Mouse (Mus musculus) heart, embryonic 14.5 days (tissue): ENCODE measurements around the gene Cabp4. TPM values are rescaled to one million over a fixed set of nuclear protein-coding genes. Genes with fewer than 3 reads are reported as not detected.
"Not testable (repeated sequence)": the region's sequence is repeated elsewhere in the genome, so short reads cannot be mapped to it uniquely, and the experiment has no call there.

ENCODE experiments used
- ATAC-seq: fragments of 200-750 bp; cut with Nextera tagmentation; 2 replicates; pipeline ENCODE4 v1.8.0; 2017; ENCODE audit warnings: low read depth, moderate TSS enrichment; ENCODE audit not compliant: insufficient number of reproducible peaks, insufficient read depth, low FRiP score
- H3K27ac ChIP-seq, 2 experiments: fragments of 200-500 bp in 1 of 2; fragments of 300-500 bp in 1 of 2; sonication (generic) in 1 of 2; replicated peaks in 1 of 2; 2 replicates each; pipeline ENCODE4 v1.5.1; 2012 to 2014; ENCODE audit warnings: low read depth in 2 of 2, low read length in 2 of 2, control low read depth in 1 of 2, mild to moderate bottlenecking in 1 of 2, mixed read lengths in 1 of 2; ENCODE audit not compliant: control insufficient read depth in 1 of 2, insufficient read depth in 1 of 2
- H3K27me3 ChIP-seq: fragments of 300-500 bp; sonication (generic); 2 replicates; pipeline ENCODE4 v1.6.1; 2014; ENCODE audit warnings: mild to moderate bottlenecking, low read length, control low read depth; ENCODE audit not compliant: control insufficient read depth, insufficient read depth
- H3K36me3 ChIP-seq: fragments of 300-500 bp; sonication (generic); 2 replicates; pipeline ENCODE4 v1.6.1; 2014; ENCODE audit warnings: mild to moderate bottlenecking, control low read depth, low read length, mixed read lengths; ENCODE audit not compliant: control insufficient read depth, insufficient read depth
- H3K4me1 ChIP-seq, 2 experiments: fragments of 200-500 bp in 1 of 2; fragments of 300-500 bp in 1 of 2; sonication (generic) in 1 of 2; 2 replicates each; pipeline ENCODE4 v1.6.1; 2012 to 2014; ENCODE audit warnings: low read length in 2 of 2, control low read depth in 1 of 2, mixed read lengths in 1 of 2; ENCODE audit not compliant: control insufficient read depth in 2 of 2, insufficient read depth in 2 of 2
- H3K4me2 ChIP-seq: fragments of 300-500 bp; sonication (generic); 2 replicates; pipeline ENCODE4 v1.6.1; 2014; ENCODE audit warnings: mild to moderate bottlenecking, low read length
- H3K4me3 ChIP-seq, 2 experiments: fragments of 200-500 bp in 1 of 2; fragments of 300-500 bp in 1 of 2; sonication (generic) in 1 of 2; 2 replicates each; pipeline ENCODE4 v1.5.1; 2012 to 2014; ENCODE audit warnings: low read length in 2 of 2, mild to moderate bottlenecking in 2 of 2, control low read depth in 1 of 2, low read depth in 1 of 2, moderate library complexity in 1 of 2; ENCODE audit not compliant: control insufficient read depth in 1 of 2, insufficient read depth in 1 of 2
- H3K9ac ChIP-seq: fragments of 300-500 bp; sonication (generic); 2 replicates; pipeline ENCODE4 v1.6.1; 2014; ENCODE audit warnings: mild to moderate bottlenecking, low read length
- H3K9me3 ChIP-seq: fragments of 300-500 bp; sonication (generic); 2 replicates; pipeline ENCODE4 v1.6.1; 2016; ENCODE audit warnings: low read length, control low read depth; ENCODE audit not compliant: control insufficient read depth
- WGBS: fragments of 180-500 bp; shearing (Covaris S2); extraction: QIAGEN DNeasy Blood & Tissue Kit; methylation state at CpG from one replicate; pipeline ENCODE4 v1.1.7; 2014; 5-methylcytosine and 5-hydroxymethylcytosine counted together
- polyA plus RNA-seq: library from polyadenylated mRNA; unstranded; fragments of >200 nt; fragmentation: Nextera tagmentation; extraction: Ambion mirVana; gene quantifications from 2 replicates; pipeline ENCODE4 v1.2.1, GENCODE M21; 2014

Cabp4 gene
- polyA plus RNA-seq, 1 experiment from 2014 or later: not detected

GRCm38 (mm10) chr19:4142416-4143173 is 1.2 kb downstream of the Cabp4 start:
- 86% methylated on average over 18 of the region's 18 CpGs for WGBS
- H3K36me3 ChIP-seq: no peaks in the 10 kb centered on the region
- no peaks in the 10 kb centered on the region for H3K4me1 ChIP-seq
- H3K27me3 ChIP-seq: no peaks in the 10 kb centered on the region
- no peak for ATAC-seq
- H3K27ac ChIP-seq: no peak overlapping the region
- no peak overlapping the region for H3K4me2 ChIP-seq
- no peaks in the 10 kb centered on the region; the same call in 1 of the 2 replicates for H3K9me3 ChIP-seq
- no peak overlapping the region for H3K9ac ChIP-seq
- no peak overlapping the region for H3K4me3 ChIP-seq

- Histone ChIP-seq H3K36me3 (no peaks in the 10 kb centered on the region), H3K4me3 (no peak overlapping the region), H3K4me2 (no peak overlapping the region), H3K9me3 (no peaks in the 10 kb centered on the region), H3K4me1 (no peaks in the 10 kb centered on the region; a peak in 1 of 4 replicates), H3K27ac (no peak overlapping the region), H3K27me3 (0 out of 2 replicates have a peak, but pooled peaks cover 7% of the 10 kb centered on the region), H3K9ac (no peak overlapping the region)
- 75% methylated on average over 6 of the region's 6 CpGs for WGBS
- ATAC-seq: no peak
These were observed 3.7 kb downstream of the Cabp4 start for GRCm38 (mm10) chr19:4140147-4140546.

DNA sequence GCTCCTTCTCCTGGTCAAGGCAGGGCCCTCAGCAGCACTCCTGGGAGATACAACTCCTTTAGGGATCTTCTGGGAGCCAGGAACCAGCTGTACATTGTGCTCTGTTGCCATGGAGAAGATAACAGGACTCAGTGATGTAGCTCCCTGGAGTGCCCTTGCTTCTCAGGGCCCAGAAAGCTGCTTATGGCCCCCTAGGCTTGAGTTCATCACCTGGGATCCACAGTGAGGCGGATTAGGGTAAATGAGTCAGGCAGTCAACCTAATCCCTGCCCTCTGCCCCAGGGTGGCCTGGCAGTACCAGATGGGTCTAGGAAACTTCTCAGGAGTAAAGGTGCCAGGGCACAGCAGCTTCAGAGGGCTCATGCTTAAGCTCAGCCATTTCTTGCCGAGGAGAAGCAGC is 4.4 kb downstream of the Cabp4 start, which contains the start of gene Gpr152:
Gpr152 (plus strand) TSS at position 342 of the 400 bp plus-strand sequence.
- no peaks in the 10 kb centered on the region for H3K36me3 ChIP-seq
- no peaks in the 10 kb centered on the region; a peak in 1 of 4 replicates for H3K4me1 ChIP-seq
- H3K27ac ChIP-seq: no peak within 1 kb of the TSS
- no peaks in the 10 kb centered on the region for H3K9me3 ChIP-seq
- no peak within 1 kb of the TSS for H3K4me2 ChIP-seq
- no peak within 1 kb of the TSS for H3K9ac ChIP-seq
- no peak within 1 kb of the TSS for H3K4me3 ChIP-seq
- 0 out of 2 replicates have a peak, but pooled peaks cover 7% of the 10 kb centered on the region for H3K27me3 ChIP-seq
- 74% methylated on average over 2 of the region's 2 CpGs for WGBS
- no peak for ATAC-seq

DNA sequence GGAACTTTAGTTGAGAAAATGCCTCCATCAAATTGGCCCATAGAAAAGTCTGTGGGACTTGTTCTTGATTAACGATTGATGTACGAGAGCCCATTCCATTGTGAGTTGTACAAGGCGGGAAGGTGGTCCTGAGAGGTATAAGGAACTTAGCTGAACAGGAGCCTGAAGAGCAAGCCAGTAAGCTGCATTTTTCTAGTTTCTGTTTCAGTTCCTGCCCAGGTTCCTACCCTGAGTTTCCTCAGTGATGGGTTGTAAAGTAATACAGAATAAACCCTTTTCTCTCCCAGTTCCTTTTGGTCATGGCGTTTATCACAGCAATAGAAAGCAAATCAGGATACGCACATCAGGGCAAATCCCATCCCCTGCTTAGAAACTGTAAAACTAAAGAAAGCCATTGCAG is 5.9 kb downstream of the Cabp4 start:
- H3K4me1 ChIP-seq: no peaks in the 10 kb centered on the region; a peak in 1 of 4 replicates
- no peak overlapping the region for H3K4me3 ChIP-seq
- no peaks in the 10 kb centered on the region for H3K9me3 ChIP-seq
- no peak for ATAC-seq
- no peak overlapping the region for H3K9ac ChIP-seq
- WGBS: 87% methylated on average over 5 of the region's 5 CpGs
- no peak overlapping the region for H3K4me2 ChIP-seq
- peaks cover 5% of the 10 kb centered on the region for H3K36me3 ChIP-seq
- no peak overlapping the region for H3K27ac ChIP-seq
- 0 out of 2 replicates have a peak, but pooled peaks cover 7% of the 10 kb centered on the region for H3K27me3 ChIP-seq

DNA sequence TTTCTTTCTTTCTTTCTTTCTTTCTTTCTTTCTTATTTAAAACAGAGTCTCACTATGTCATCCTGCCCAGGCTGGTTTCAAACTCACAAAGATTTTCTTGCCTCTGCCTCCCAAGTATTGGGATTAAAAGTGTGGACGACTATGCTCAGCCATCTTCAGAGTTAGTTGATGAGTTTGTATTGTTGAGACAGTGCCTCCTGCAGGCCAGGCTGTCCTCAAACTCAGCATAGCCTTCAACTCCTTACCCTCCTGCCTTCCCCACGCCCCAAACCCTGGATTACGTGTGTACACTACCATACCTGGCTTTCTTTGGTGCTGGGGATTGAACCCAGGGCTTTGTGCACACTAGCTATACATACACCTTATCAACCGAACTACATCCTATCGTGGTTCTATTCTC is 7.4 kb downstream of the Cabp4 start:
- Histone ChIP-seq H3K27me3 (0 out of 2 replicates have a peak, but pooled peaks cover 7% of the 10 kb centered on the region), H3K4me3 (no peak overlapping the region), H3K4me1 (no peaks in the 10 kb centered on the region; a peak in 1 of 4 replicates), H3K27ac (no peak overlapping the region), H3K9ac (no peak overlapping the region), H3K9me3 (no peaks in the 10 kb centered on the region), H3K4me2 (no peak overlapping the region), H3K36me3 (peaks cover 20% of the 10 kb centered on the region)
- ATAC-seq: no peak
- WGBS: 81% methylated on average over 5 of the region's 5 CpGs

DNA sequence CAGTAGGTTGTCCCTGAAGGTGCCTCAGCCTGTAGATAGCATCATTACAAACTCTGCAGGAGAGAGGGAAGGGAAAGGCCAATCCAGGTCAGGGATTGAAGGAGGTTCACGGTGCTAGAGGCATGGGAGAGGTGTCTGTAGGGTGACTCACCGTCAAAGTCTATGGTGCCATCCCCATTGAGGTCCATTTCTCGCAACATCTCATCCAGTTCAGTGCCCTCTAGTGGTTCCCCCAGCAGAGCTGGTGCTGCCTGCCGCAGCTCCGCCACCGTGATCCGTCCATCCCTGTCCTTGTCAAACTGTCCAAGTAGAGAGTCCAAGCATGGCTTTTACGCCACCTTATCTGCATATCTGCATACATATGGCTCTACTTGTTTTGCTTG is 7.9 kb downstream of the Cabp4 start:
- not testable (repeated sequence) for H3K27me3 ChIP-seq, ATAC-seq, H3K27ac ChIP-seq, H3K9me3 ChIP-seq, H3K9ac ChIP-seq, H3K4me3 ChIP-seq, H3K4me1 ChIP-seq, H3K4me2 ChIP-seq
- H3K36me3 ChIP-seq: peaks cover 25% of the 10 kb centered on the region
- WGBS: 14% methylated on average over 7 of the region's 8 CpGs

GRCm38 (mm10) chr19:4135229-4135962 is 8.4 kb downstream of the Cabp4 start:
- not testable (repeated sequence) for H3K27me3 ChIP-seq, H3K4me1 ChIP-seq, H3K27ac ChIP-seq, H3K9ac ChIP-seq, H3K9me3 ChIP-seq, ATAC-seq, H3K4me3 ChIP-seq, H3K4me2 ChIP-seq
- peaks cover 29% of the 10 kb centered on the region for H3K36me3 ChIP-seq
- 79% methylated on average over 6 of the region's 6 CpGs for WGBS
